Mouse (Mus musculus): ENCODE measurements at regions not wholly inside any gene's neighbourhood (a gene's known extent, or its start where the extent isn't known, plus 50 kb on each side); places are given as distances from the start of the nearest gene placed in this dataset.

DNA sequence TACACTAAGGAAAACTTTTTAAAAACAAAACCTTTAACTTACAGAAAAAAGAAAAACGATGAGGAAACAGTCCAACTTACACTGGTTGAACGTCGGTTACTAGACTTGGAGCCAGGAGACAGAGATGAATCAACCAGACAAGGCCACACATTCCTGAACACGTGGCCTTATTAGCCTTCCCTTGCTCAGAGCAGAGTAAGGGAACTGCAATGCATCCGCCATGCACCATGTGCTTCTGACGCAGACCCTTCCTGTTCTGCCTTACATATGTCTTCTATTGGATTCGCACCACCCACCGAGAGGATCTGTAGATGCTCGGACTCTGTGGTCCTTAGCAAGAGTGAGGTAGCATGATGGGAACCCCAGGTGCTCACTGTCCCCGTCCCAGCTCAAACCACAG, 336.2 kb upstream of the Zfp637 start:
- DNase-seq (ENCODE audit: low read depth, low spot score), result no peak

- no peak for DNase-seq (ENCODE audit: low read depth, low spot score)
Measured at GRCm38 (mm10) chr6:117505431-117505830, 335.5 kb upstream of the Zfp637 start.

DNA sequence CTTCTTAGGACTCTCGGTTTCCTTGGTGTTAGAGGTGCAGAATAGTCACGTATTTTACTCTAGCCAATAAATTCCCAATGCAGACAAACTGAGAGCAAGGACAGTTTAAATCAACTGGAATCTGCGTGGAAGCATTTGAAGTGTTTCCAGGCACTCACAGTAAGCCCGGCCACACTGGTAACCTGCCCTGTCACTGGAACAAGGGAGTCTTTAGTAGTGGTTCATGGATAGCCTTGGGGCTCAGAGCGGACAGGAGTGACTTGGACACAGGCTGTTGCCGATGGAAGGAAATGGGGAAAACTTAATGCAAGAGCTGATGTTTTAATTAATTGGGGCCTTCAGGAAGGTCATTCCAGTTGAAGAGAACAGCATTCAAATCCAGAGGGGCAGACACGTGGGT, 334.4 kb upstream of the Zfp637 start:
- DNase-seq (ENCODE audit: low read depth, low spot score), result no peak

- DNase-seq (ENCODE audit: low read depth, low spot score), result no peak
Measured at GRCm38 (mm10) chr6:117508860-117509259, 332.1 kb upstream of the Zfp637 start.

- no peak for DNase-seq (ENCODE audit: low read depth, low spot score)
Measured at GRCm38 (mm10) chr6:117510026-117510425, 331.0 kb upstream of the Zfp637 start.

- DNase-seq (ENCODE audit: low read depth, low spot score), result no peak
Measured at GRCm38 (mm10) chr6:117514831-117515230, 326.1 kb upstream of the Zfp637 start.

DNA sequence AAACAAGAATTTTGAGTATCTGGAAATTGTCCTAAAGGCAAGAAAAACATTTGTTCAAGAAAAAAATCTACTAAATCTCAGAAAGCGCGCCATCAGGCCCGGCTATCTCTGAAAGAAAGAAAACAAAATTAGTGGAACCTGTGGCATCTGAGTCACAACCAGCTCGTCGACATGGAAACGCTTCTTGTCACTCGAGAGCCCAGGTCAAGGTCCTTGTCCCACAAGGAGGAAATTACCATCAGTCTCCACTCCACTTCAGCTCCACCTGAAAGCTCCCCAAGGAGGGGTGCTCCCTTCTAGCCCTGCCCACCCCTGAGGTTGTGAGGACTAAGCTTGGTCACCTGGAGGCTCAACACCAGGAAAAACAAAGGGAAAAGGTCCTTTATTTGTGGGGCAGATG, 324.1 kb upstream of the Zfp637 start:
- DNase-seq (ENCODE audit: low read depth, low spot score), result no peak

GRCm38 (mm10) chr6:117518939-117519338, 322.0 kb upstream of the Zfp637 start:
- no peak for DNase-seq (ENCODE audit: low read depth, low spot score)

- no peak for DNase-seq (ENCODE audit: low read depth, low spot score)
Measured at GRCm38 (mm10) chr6:117519466-117519865, 321.5 kb upstream of the Zfp637 start.

DNA sequence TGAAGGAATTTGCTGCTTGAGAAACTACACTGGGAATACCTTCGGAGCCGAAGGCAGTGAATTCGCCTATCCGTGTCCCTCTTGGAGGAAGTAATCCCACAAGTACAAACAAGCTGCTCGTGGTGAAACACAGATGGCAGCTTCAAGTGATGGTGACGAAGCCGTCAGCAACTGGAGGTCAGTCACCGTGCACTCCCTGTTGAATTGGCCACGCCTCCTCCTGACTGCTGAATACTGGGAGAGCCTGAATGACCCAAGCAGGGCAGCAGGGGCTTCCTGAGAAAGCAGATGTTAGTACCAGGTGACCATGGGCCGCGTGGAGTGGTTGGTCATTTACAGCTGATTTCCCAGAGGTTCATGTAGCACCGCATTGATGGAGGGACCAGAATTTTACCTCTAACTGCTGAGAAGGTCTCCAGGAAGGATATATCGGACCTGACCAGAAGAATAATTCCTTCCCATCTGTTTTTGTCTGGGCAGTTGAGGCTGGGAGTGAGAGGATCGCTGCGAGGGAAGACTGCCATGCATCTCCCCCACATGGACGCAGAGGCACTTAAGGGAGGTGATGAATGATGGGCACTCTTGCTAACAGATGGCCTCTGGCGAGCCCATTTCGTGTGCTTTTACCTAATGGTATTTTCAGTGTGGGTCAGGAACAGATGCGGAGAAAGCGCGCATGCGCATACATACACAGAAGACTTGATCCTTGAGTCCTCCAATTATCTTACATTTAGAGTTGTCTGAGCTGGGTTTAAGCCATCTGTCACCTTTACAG, 314.6 kb upstream of the Zfp637 start:
- DNase-seq (ENCODE audit: low read depth, low spot score), result no peak

GRCm38 (mm10) chr6:117527526-117527925, 313.5 kb upstream of the Zfp637 start:
- no peak for DNase-seq (ENCODE audit: low read depth, low spot score)

DNA sequence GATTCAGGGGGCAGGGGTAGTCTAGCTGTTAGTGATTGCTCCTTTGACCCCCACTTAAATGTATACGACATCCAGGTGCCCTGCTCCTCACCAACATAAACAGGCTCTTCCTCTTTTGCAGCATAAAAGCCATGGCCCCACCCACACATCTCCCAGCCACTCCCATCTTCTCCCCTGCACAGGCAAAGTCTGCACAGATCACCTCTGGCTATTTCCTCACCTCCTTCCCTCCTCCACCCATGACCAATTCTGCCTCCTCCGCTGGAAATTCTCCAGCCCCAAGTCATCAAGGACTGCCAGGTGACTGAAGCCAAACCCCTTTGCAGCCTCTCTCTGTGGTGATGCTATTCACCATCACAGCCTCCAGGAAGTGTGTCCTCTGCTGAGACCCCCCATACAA, 306.8 kb upstream of the Zfp637 start:
- no peak for DNase-seq (ENCODE audit: low read depth, low spot score)

DNA sequence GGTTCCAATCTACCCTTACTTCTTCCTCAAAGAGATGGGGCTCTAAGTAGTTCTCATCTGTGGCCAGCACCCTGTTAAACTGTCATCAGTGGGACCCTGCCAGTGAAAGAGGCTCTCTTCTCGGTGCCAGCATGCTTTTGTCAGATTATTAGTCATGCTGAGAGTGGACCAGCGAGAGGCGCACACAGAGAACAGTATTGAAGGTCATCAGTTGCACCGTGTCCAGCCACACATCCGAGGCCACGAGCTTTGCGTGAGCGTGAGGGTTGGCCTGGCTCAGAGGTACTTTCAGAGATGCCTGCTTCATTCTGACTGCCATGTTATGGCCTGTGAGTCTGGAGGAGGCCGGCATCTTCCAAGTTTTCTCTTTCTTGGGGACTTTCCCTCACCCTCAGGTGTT, 306.0 kb upstream of the Zfp637 start:
- no peak for DNase-seq (ENCODE audit: low read depth, low spot score)

GRCm38 (mm10) chr6:117536084-117536483, 304.9 kb upstream of the Zfp637 start:
- no peak for DNase-seq (ENCODE audit: low read depth, low spot score)

DNA sequence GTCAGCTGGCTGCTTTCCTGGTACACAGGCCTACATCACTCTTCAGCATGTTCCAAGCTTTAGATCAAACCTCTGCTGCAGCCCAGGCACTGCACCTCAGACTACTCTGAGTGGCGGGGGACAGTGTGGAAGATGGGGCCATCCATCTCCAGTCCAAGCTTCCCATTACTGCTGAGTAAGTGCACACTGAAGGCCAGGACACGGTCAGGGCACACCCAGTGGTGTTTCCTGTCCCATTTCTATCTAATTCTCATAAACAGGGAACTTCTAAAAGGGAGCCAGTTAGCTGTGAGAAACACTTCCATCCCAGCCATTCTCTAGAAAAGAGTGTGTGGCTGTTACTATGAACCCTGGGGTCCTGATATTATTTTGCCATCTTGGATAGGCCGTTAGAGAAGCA, 298.5 kb upstream of the Zfp637 start:
- no peak for DNase-seq (ENCODE audit: low read depth, low spot score)

DNA sequence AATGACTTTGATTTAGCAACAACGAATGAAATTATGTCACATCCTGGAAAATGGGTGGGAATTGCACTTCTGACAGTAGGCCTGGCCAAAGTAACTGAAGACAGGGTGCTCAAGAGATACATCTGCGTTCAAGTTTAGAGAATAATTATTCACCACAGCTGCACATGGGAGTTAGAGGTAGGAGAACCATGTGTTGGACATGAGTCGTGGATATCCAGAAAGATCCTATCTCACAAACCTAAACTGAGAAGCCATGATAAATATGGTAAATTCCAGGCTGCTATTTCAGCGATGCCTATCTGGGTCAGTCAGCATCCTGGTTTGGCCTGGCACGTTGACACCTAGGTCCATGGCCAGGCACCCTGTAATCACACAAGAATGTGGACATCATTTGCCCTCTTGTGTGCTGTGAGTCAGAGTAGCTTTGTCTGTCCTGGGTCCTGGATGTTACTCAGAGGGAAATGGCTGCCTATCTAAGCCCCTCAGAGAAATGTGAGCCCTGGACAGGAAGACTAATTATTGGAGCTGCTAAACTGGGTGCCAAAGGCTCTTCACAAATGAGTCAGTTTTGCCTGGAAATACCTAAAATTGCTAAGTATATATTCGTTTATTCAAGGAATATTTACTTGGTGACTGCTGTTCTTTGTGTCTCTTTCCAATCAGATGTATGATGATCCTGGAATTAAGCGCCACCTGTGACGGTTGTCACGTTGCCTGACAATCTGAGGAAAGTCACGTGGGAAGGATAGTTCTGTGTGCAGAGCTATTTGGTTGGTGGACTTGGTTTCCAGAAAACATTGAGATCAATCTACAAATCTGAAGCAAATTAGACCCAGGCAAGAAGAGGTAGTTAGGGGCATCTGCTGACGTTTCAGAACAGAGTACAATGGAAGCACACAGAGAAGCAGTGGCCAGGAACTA, 296.4 kb upstream of the Zfp637 start:
- no peak for DNase-seq (ENCODE audit: low read depth, low spot score)

- DNase-seq (ENCODE audit: low read depth, low spot score), result no peak
Measured at GRCm38 (mm10) chr6:117550930-117551329, 290.1 kb upstream of the Zfp637 start.

GRCm38 (mm10) chr6:117552006-117552667, 288.8 kb upstream of the Zfp637 start:
- DNase-seq (ENCODE audit: low read depth, low spot score), result no peak

DNA sequence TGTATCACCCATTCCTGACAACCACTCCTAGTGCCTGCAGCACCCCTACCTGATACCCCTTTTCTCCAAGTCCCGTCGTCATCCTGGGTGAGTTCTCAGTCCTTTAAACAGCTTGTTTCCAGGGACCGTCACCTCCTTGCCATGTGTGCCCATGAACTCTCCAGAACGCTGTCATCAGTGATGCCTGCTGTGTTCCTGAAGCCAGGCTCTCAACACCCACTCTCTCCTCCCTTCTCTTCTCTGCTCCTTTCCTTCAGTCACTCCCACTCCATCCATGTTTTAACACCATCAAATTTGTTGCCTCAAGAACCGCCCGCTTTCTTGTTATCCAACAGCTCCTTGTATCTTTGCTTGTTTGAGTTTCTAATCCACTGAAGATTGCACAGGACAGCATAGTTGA, 277.8 kb upstream of the Zfp637 start:
- no peak for DNase-seq (ENCODE audit: low read depth, low spot score)

DNA sequence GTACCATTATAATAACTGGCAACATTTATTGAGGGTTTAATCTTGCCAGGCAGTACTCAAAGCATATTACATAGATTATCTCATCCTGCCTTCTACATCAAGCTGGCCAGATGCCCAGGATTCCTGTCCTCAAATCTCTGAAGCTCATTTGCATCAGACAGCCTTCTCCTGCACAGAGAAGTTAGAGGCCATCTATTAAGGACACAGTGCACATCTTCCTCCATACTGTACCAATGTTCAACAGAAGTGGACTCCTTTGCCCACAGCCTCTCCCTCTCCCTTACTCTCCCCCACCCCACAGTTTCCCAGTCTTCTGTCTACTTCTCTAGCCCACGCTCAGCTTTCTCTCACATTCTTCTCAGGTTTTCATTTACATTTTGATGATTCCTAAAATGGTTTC, 277.3 kb upstream of the Zfp637 start:
- DNase-seq (ENCODE audit: low read depth, low spot score), result no peak

DNA sequence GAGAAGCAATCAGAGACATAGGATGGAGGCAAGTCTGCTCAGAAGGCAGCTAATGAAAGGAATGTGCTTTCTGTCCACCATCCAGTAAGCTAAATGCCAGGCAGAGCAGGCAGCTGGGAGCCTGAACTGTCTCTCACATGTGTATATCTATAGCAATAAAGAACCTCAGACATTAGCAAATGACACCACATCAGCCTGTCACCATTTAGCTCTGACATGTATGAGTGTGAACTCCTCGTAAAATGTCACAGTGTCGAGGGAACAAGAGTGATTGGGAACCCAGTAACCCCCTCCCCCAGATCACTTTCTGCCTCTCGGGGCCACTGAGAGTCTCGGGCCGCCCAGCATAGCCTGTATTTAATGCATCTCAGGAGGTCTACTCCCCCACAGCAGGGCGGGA, 274.2 kb upstream of the Zfp637 start:
- DNase-seq (ENCODE audit: low read depth, low spot score), result no peak

DNA sequence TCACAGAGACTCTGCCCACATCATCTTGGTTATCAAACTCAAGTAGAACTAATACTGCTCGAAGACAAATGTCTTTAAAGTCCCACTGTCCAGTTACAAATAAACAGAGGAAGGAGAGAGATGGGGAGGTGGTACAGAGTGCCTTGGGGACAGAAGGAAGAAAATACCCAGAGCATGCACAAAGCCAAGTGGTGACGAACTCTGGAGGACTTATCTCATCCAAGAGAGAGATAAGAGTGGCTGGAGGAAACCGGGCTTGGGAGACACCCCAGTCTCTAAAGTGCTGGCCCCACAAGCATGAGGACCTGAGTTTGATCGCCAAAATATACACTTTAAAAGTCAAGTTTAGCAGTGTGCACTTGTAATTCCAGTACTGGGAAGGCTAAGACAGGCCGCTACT, 273.3 kb upstream of the Zfp637 start:
- no peak for DNase-seq (ENCODE audit: low read depth, low spot score)

Data from A20 (cell line).